Mouse (Mus musculus) bone marrow, adult 2 months (tissue): ENCODE data around the gene Eral1. TPM values are rescaled to one million over a fixed set of nuclear protein-coding genes. Genes with fewer than 3 reads are reported as not detected.

ENCODE experiments used
- H3K27ac ChIP-seq: fragments of 200-500 bp; 2 replicates; pipeline ENCODE4 v1.5.1; 2012; ENCODE audit warnings: low read depth, mild to moderate bottlenecking, control low read depth, inconsistent platforms, low read length; ENCODE audit not compliant: control insufficient read depth, poor library complexity, insufficient read depth
- H3K4me1 ChIP-seq: fragments of 200-500 bp; 2 replicates; pipeline ENCODE4 v1.6.1; 2011; ENCODE audit warnings: low read length; ENCODE audit not compliant: control insufficient read depth, insufficient read depth
- H3K4me3 ChIP-seq: fragments of 200-500 bp; replicated peaks from 2 replicates; pipeline ENCODE3; 2011; ENCODE audit warnings: mild to moderate bottlenecking, low read depth, low read length, control low read depth; ENCODE audit not compliant: control insufficient read depth
- CTCF ChIP-seq: fragments of 200-500 bp; IDR thresholded peaks from 2 replicates; pipeline ENCODE4 v1.5.1; 2011; ENCODE audit warnings: low read length, control low read depth; ENCODE audit not compliant: control insufficient read depth, insufficient read depth
- POLR2A ChIP-seq: fragments of 200-500 bp; IDR thresholded peaks from 2 replicates; pipeline ENCODE4 v1.6.1; 2011; ENCODE audit warnings: low read depth, mild to moderate bottlenecking, control low read depth, low read length, borderline replicate concordance; ENCODE audit not compliant: control insufficient read depth
- WGBS: fragments of 180-500 bp; shearing (Covaris S2); methylation state at CpG from one replicate; pipeline ENCODE4 v1.1.7; 2018; 5-methylcytosine and 5-hydroxymethylcytosine counted together
- polyA plus RNA-seq: library from polyadenylated mRNA; stranded (reverse); fragments of >200 nt; gene quantifications from 2 replicates; pipeline ENCODE4 v1.2.4, GENCODE M21; 2011; ENCODE audit warnings: low replicate concordance; ENCODE audit not compliant: missing spikeins, insufficient read depth, insufficient read length

Gene Eral1
- polyA plus RNA-seq, 1 experiment, result 16.3 TPM

- WGBS, result 57% methylated on average over 2 of the region's 2 CpGs
- TF ChIP-seq CTCF (no peak), POLR2A (no peak)
- Histone ChIP-seq H3K4me1 (peaks cover 4% of the 10 kb centered on the region), H3K27ac (no peak overlapping the region; the same call in 1 of the 2 replicates), H3K4me3 (no peak overlapping the region)
Observed at GRCm38 (mm10) chr11:78030600-78030999, 49.6 kb downstream of the Eral1 start.

GRCm38 (mm10) chr11:78029240-78029639 is 50.9 kb downstream of the Eral1 start:
- TF ChIP-seq CTCF, result no peak
- TF ChIP-seq POLR2A, result no peak
- H3K27ac ChIP-seq, result no peak overlapping the region
- 91% methylated on average over 8 of the region's 8 CpGs for WGBS
- peaks cover 4% of the 10 kb centered on the region for H3K4me1 ChIP-seq
- no peak overlapping the region for H3K4me3 ChIP-seq

GRCm38 (mm10) chr11:78023607-78024006 is 56.6 kb downstream of the Eral1 start:
- TF ChIP-seq POLR2A (no peak), CTCF (peak; percentile 30; the same call in 1 of the 2 replicates)

More at GRCm38 (mm10) chr11:78023607-78024006, 56.6 kb downstream of the Eral1 start:
- WGBS, result 75% methylated on average over 8 of the region's 8 CpGs
- no peak overlapping the region for H3K27ac ChIP-seq
- no peak overlapping the region for H3K4me3 ChIP-seq
- H3K4me1 ChIP-seq, result no peaks in the 10 kb centered on the region

Other genes starting within 250 kb of the Eral1 start
- 2.8 and 3.8 TPM in 2 replicates for gene Pipox, start 186.3 kb downstream of the Eral1 start, polyA plus RNA-seq
- 0.43 and 0.67 TPM in 2 replicates for gene Sez6, start 149.6 kb downstream of the Eral1 start, polyA plus RNA-seq
- 41.8 and 59.4 TPM in 2 replicates for gene Phf12, start 97.6 kb downstream of the Eral1 start, polyA plus RNA-seq
- gene Dhrs13, start 48.1 kb downstream of the Eral1 start, polyA plus RNA-seq, result 6.5 and 10.8 TPM in 2 replicates
- 21.1 and 44.1 TPM in 2 replicates for gene Flot2, start 42.5 kb downstream of the Eral1 start, polyA plus RNA-seq
- gene Fam222b, start 14.3 kb upstream of the Eral1 start, polyA plus RNA-seq, result 5.3 and 12.3 TPM in 2 replicates
- gene Traf4, start 85.2 kb upstream of the Eral1 start, polyA plus RNA-seq, result 20.6 and 30.0 TPM in 2 replicates
- 10.4 and 17.8 TPM in 2 replicates for gene Nek8, start 96.3 kb upstream of the Eral1 start, polyA plus RNA-seq
- 48.0 and 66.6 TPM in 2 replicates for gene Tlcd1, start 96.3 kb upstream of the Eral1 start, polyA plus RNA-seq
- 181 and 299 TPM in 2 replicates for gene Rpl23a, start 103.2 kb upstream of the Eral1 start, polyA plus RNA-seq
- gene Rab34, start 108.0 kb upstream of the Eral1 start, polyA plus RNA-seq, result 5.2 and 8.6 TPM in 2 replicates
- gene Proca1, start 113.0 kb upstream of the Eral1 start, polyA plus RNA-seq, result 2.6 and 3.3 TPM in 2 replicates
- 47.7 and 67.8 TPM in 2 replicates for gene Sdf2, start 165.4 kb upstream of the Eral1 start, polyA plus RNA-seq
- 15.1 and 30.7 TPM in 2 replicates for gene Supt6, start 165.6 kb upstream of the Eral1 start, polyA plus RNA-seq
- gene 2610507B11Rik, start 181.4 kb upstream of the Eral1 start, polyA plus RNA-seq, result 25.9 and 50.3 TPM in 2 replicates
- 2.4 and 3.9 TPM in 2 replicates for gene BC030499, start 210.5 kb upstream of the Eral1 start, polyA plus RNA-seq
- 70.4 and 91.6 TPM in 2 replicates for gene Spag5, start 221.1 kb upstream of the Eral1 start, polyA plus RNA-seq
- gene Aldoc, start 242.6 kb upstream of the Eral1 start, polyA plus RNA-seq, result 2.9 and 8.4 TPM in 2 replicates
- gene Pigs, start 248.0 kb upstream of the Eral1 start, polyA plus RNA-seq, result 7.3 and 16.7 TPM in 2 replicates